Mouse (Mus musculus) erythroblast, embryonic 14.5 days (primary cell): Measurements from ENCODE around the gene Dirc2. TPM values are rescaled to one million over a fixed set of nuclear protein-coding genes. Genes with fewer than 3 reads are reported as not detected.

Experiments
- H3K27me3 ChIP-seq: 2 replicates; pipeline ENCODE4 v1.6.1; 2012; ENCODE audit warnings: inconsistent platforms; ENCODE audit not compliant: control insufficient read depth
- H3K36me3 ChIP-seq: 2 replicates; pipeline ENCODE4 v1.6.1; 2012; ENCODE audit warnings: mild to moderate bottlenecking, inconsistent platforms; ENCODE audit not compliant: control insufficient read depth
- H3K4me1 ChIP-seq: 2 replicates; pipeline ENCODE4 v1.6.1; 2012; ENCODE audit warnings: inconsistent platforms; ENCODE audit not compliant: control insufficient read depth
- H3K4me3 ChIP-seq: replicated peaks from 2 replicates; pipeline ENCODE3; 2012; ENCODE audit warnings: moderate library complexity, mild to moderate bottlenecking, inconsistent platforms
- H3K9me3 ChIP-seq: 2 replicates; pipeline ENCODE4 v1.6.1; 2012; ENCODE audit warnings: low read length, inconsistent platforms, mixed read lengths; ENCODE audit not compliant: control insufficient read depth
- GATA1 ChIP-seq: IDR thresholded peaks from 2 replicates; pipeline ENCODE4 v1.6.1; 2012; ENCODE audit warnings: low read length, inconsistent platforms, mixed read lengths
- TAL1 ChIP-seq: IDR thresholded peaks from 3 replicates; pipeline ENCODE4 v1.6.1; 2012; ENCODE audit warnings: low read length, inconsistent platforms, mixed read lengths
- polyA plus RNA-seq: library from polyadenylated mRNA; stranded (reverse); fragments of >175 nt; gene quantifications from 2 replicates; pipeline ENCODE4 v1.2.3, GENCODE M21; 2012

Gene Dirc2
- polyA plus RNA-seq, 1 experiment: 0.34 TPM

DNA sequence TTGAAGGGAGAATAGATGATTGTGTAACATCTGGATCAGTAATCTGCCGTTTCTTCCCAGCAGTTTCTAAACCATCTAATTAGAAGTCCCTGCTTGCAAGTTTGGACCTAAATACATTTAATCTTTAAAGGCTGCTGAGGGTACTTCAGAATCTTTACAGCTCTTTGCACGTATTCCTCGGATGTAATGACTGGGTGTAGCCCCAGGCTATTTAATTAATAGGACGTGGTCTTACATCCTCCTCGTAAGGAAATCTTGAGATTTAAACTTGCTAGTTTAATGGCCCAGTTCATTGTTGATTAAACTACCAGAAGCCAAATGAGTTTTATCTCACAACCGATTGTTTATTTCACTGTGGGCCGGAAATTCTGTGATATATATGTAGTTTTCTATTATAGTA, 10.5 kb upstream of the Dirc2 start:
- no peaks in the 10 kb centered on the region for H3K9me3 ChIP-seq
- no peaks in the 10 kb centered on the region for H3K27me3 ChIP-seq
- peaks cover 15% of the 10 kb centered on the region for H3K36me3 ChIP-seq
- H3K4me1 ChIP-seq: peaks cover 18% of the 10 kb centered on the region
- TF ChIP-seq GATA1 (no peak), TAL1 (no peak)
- no peak overlapping the region for H3K4me3 ChIP-seq

DNA sequence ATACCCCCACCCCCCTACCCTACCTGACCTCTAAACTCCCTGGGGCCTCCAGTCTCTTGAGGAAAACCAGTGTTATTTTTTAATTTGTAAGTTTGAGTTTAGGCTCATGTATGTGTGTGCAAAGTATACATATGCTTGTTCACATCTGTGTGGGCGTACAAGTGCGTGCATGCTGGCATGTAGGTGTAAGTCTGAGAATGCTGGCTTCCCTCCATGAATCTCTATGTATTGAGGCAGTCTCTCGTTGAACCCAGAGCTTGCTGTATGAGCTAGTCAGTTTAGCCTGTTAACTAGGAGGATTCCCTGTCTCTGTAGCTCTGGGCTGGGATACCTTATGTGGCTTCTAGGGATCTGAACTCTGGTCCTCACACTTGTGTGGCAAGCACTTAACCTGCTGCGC, 8.6 kb upstream of the Dirc2 start:
- Histone ChIP-seq H3K4me3 (no peak overlapping the region), H3K9me3 (no peaks in the 10 kb centered on the region), H3K27me3 (no peaks in the 10 kb centered on the region), H3K4me1 (peaks cover 5% of the 10 kb centered on the region), H3K36me3 (peaks cover 15% of the 10 kb centered on the region)
- TF ChIP-seq TAL1 (no peak), GATA1 (no peak)

- H3K36me3 ChIP-seq: peaks cover 19% of the 10 kb centered on the region
- no peaks in the 10 kb centered on the region for H3K27me3 ChIP-seq
- no peak overlapping the region for H3K4me3 ChIP-seq
- H3K9me3 ChIP-seq: no peaks in the 10 kb centered on the region
- no peak for TF ChIP-seq GATA1
- no peak for TF ChIP-seq TAL1
- peaks cover 15% of the 10 kb centered on the region for H3K4me1 ChIP-seq
Measured at GRCm38 (mm10) chr16:35776737-35777136, 7.6 kb upstream of the Dirc2 start.

DNA sequence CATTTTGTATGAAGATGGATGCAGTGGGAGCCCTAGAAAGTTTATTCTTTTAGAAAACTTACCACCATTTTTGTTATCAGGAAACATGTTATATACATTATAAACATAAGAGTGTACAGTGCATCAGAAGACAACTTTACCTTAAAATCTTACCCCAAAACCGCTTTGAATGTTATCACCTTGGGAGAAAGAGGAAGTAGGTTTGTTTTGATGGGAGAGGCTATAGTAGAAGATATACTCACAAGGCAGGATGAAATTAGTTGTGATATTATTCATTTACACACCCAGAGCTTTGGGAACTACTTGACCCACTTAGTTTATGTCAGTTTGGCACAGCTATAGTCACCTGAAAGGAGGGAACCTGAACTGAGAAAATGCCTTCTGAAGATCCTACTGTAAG, 6.7 kb upstream of the Dirc2 start:
- H3K4me1 ChIP-seq: peaks cover 24% of the 10 kb centered on the region
- TF ChIP-seq TAL1: no peak
- no peak for TF ChIP-seq GATA1
- H3K9me3 ChIP-seq: no peaks in the 10 kb centered on the region
- no peak overlapping the region for H3K4me3 ChIP-seq
- peaks cover 21% of the 10 kb centered on the region for H3K36me3 ChIP-seq
- H3K27me3 ChIP-seq: no peaks in the 10 kb centered on the region

DNA sequence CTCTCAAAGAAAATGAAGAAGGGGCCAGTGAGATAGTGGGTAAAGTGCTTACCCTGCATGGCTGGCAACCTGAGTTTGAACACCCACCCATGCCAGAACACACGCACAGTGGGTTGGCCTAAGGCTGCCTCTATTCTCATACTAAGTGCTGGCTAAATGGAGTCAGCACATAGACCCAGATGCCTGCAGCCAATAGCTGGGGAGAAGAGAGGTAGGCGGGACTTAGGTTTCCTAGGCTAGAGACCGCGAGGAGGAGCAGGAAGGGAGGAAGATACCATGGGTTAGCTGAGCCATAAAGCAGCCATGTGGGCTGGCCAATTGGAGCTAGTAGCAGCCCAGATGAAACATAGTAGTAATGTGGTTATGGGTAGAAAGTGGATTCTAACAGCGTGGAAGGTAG, 3.4 kb upstream of the Dirc2 start:
- H3K36me3 ChIP-seq: peaks cover 21% of the 10 kb centered on the region
- no peaks in the 10 kb centered on the region for H3K9me3 ChIP-seq
- H3K27me3 ChIP-seq: no peaks in the 10 kb centered on the region
- peaks cover 52% of the 10 kb centered on the region for H3K4me1 ChIP-seq
- no peak overlapping the region for H3K4me3 ChIP-seq
- TF ChIP-seq GATA1 (no peak), TAL1 (no peak)

- peaks cover 27% of the 10 kb centered on the region for H3K36me3 ChIP-seq
Measured at GRCm38 (mm10) chr16:35771606-35772005, 2.5 kb upstream of the Dirc2 start.

DNA sequence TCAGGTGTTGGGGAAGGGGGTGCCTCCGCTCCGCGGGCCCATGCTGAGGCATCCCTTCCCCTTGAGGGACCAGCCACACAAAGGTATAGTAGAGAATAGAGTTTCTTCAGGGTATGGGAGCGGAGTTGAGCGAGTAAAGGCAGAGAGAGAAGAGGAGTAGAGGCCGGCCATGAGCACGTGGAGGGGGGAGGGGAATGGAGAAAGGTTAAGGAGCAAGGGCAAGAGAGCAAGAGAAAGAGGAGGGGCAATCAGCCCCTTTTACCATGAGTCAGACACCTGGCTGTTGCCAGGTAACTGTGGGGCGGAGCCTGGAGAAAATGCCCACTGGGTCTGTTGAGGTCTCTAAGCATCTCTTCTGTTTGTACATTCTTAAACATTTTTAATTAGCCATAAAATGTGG, 2.0 kb upstream of the Dirc2 start:
- H3K9me3 ChIP-seq: no peaks in the 10 kb centered on the region
- no peak for TF ChIP-seq TAL1
- no peak for TF ChIP-seq GATA1
- H3K4me3 ChIP-seq: peak overlapping the region; percentile 74
- H3K27me3 ChIP-seq: no peaks in the 10 kb centered on the region
- peaks cover 62% of the 10 kb centered on the region for H3K4me1 ChIP-seq
- peaks cover 30% of the 10 kb centered on the region for H3K36me3 ChIP-seq

More at GRCm38 (mm10) chr16:35771606-35772005, 2.5 kb upstream of the Dirc2 start:
- peaks cover 58% of the 10 kb centered on the region for H3K4me1 ChIP-seq
- no peaks in the 10 kb centered on the region for H3K27me3 ChIP-seq
- H3K9me3 ChIP-seq: no peaks in the 10 kb centered on the region
- H3K4me3 ChIP-seq: peak overlapping the region; percentile 74
- TF ChIP-seq GATA1 (no peak), TAL1 (no peak)

DNA sequence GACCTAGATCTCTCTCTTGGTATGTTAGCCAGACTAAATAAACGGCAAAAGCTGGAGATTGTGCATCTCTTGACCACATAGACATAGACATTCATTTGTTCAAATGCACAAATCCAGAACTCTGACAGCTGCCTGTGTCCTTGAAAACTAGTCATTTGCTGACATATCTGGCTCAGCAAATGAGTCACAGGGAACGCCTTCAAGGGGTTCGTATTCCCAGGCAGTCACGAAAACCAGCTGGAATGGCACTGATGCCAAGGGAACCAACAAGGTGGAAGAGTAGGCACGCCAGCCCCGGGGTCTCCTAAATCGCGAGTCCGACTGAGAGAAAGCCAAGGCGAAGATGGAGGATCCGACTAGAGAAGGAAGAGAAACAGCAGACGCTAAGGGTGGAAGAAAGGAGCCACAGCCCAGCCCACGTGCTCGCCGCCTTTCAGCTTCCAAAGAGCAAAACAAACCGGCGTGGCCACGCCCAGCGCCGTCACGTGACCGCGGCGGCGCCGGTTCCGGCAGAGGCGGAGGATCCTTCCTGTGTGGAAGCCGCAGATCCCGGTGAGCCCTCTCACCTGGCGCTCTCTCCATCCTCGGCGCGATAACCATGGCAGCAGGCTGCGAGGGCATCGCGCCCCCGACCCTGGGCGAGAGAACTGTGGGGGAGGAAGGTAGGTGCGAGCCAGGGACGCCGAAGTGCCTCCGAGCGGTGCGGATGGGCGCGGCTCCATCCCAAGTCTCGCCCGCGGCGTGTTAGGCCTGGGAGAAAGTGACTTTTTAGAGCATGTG, 912 bp upstream of the Dirc2 start, which contains the start of gene Hspbap1:
Gene Hspbap1, plus strand, starts transcription at position 498 of the 780 bp plus-strand sequence.
- H3K4me3 ChIP-seq: peak within 1 kb of the TSS; percentile 74
- H3K27me3 ChIP-seq: no peaks in the 10 kb centered on the region
- H3K4me1 ChIP-seq: peaks cover 71% of the 10 kb centered on the region

GRCm38 (mm10) chr16:35768469-35768784, 729 bp downstream of the Dirc2 start:
- Histone ChIP-seq H3K27me3 (no peaks in the 10 kb centered on the region), H3K9me3 (no peaks in the 10 kb centered on the region), H3K4me1 (peaks cover 86% of the 10 kb centered on the region), H3K4me3 (peak overlapping the region; percentile 74), H3K36me3 (peaks cover 29% of the 10 kb centered on the region)
- TF ChIP-seq TAL1 (no peak), GATA1 (no peak)

More for the DNA sequence above, 912 bp upstream of the Dirc2 start, which contains the start of gene Hspbap1:
- Histone ChIP-seq H3K9me3 (no peaks in the 10 kb centered on the region), H3K36me3 (peaks cover 33% of the 10 kb centered on the region)
- TF ChIP-seq GATA1 (no peak), TAL1 (no peak)
